Mouse (Mus musculus) CD4-positive helper T cell, adult 2 months (primary cell): Measurements from ENCODE around the gene Prm3.
"Not testable (repeated sequence)": the region's sequence is repeated elsewhere in the genome, so short reads cannot be mapped to it uniquely, and the experiment has no call there.

Experiments used
- DNase-seq: peaks from one replicate; pipeline ENCODE4 v3.0.0-alpha.2; 2012; ENCODE audit warnings: low read depth, missing footprints, low spot score

The Prm3 gene

DNA sequence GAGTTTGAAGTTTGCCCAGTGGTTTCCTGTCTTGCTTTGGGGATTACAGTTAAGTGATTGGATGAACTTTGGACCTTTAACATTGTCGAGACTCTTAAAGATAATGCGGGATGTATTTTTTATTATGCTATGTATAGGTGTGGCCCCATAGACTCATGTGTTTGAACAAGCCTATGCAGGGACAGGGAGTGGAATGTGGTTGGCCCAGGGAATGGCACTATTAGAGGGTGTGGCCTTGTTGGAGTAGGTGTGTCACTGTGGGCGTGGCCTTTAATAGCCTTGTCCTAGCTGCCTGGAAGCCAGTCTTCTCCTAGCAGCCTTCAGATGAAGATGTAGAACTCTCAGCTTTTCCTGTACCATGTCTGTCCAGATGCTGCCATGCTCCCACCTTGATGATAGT lies 11.7 kb upstream of the Prm3 start:
- not testable (repeated sequence) for DNase-seq

DNA sequence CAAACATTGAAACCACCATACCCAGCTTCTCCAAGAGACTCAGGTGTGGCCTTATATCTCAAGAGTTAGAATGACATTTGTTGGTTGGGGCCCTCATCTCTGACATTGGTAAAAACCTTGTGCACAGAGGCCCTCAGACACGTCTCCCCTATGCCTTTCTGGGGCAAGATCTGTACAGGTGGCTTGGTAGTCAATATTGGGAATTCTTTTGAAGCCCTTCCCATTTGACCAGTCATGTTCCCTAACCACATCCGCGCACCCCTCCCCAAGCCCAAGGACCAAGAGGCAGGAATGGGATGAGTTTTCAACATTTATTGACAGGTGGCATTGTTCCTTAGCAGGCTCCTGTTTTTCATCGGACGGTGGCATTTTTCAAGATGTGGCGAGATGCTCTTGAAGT lies 5.3 kb upstream of the Prm3 start, which contains the start of gene Prm2:
TSS of gene Prm2 (minus strand) at position 101 of the 400 bp plus-strand sequence.
- DNase-seq = no peak

DNA sequence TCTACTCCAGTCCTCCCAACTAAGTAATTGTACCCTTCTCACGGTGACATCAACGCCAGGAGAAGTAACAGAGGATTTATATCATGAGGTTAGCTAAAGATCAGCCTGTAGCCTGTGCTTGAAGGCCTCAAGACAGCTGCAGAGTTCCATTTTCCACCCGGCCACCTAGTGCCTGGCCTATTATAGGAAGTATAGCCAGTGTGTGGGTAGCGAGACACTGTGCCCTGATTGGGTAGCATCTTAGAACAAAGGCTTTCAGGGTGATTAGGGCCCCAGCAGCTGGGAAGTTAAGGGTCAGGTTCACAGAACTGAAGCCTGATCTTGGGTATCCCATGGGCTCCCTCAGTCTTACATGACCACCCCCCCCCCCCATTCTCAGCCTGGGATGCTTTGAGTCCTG lies 1.8 kb downstream of the Prm3 start:
- peak; percentile 55 for DNase-seq

DNA sequence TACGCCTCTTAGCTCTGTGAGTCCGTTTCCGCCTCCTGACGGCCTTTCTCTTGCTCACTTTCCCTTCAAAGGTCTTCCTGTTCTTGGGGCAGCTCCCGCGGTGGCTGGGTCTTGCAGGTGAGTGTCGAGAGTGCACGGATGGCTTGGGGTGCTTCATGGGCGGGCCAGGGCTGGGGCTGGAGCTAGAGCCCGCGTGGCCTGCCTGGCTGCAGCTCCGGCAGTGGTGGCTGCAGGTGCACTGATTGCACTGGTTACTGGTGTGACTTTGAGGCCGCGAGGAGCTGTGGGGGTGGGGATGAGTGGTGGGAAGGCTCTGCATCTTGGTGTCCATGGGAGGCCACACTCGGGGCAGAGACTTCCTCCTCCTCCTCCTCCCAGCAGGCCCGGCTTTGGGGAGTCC lies 2.4 kb downstream of the Prm3 start, which contains the start of gene Tnp2:
TSS of gene Tnp2 (minus strand) at position 390 of the 400 bp plus-strand sequence.
- DNase-seq = peak; percentile 63

DNA sequence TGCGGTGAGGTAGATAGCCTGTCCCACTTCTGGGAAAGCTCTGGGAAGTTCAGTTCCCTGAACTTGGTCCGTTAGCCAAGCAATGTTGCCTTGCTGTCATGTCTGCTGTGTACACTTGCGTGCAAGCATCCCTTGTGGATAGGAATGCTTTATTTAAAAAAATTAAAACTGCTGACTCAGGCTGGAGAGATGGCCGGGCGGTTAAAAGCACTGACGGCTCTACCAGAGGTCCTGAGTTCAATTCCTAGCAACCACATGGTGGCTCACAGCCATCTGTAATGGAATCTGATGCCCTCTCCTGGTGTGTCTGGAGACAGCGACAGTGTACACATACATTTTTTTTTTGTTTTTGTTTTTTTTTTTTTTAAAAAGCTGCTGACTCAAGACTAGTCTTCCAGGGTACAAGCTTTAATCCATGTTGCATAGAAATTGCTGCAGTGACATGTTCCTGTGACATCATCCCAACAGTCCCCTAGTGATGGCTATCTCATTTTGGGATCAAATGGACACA lies 3.1 kb downstream of the Prm3 start:
- DNase-seq = no peak

DNA sequence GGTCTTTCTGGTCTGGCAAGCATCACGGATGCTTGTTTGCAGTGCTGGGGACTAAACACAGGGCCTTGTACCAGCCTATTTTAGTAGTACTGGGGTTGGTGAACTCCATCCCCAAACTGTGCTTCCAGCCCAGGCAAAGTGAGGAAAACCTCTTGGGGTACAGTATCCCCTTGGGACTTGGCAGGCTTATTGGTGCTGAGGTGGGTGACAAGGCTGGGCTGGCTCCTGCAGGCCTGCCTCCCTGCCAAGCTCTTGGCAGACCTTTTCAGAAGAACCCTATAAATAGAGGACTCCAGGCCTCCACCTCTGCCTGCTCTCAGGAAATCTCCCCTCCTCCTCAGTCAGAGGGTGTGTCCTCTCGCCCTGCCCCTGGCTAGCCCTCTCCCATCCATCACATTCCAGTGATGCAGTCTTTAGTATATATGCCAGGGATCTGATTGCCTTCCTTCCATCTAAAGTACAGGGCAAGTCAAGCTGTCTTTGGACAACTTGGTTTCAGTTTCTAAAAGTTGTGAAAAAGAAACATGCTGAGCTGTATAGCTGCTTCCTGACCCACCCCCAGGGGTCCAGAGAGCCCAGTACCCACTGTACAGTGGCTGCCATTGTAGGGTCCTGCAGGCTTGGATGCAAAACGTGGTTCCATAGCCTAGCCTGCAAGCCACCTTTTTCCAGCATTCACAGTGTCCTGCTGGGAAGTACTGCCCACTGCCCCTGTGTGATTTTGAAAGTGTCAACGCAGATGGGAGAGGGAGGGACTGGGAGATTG lies 3.7 kb downstream of the Prm3 start:
- peak; percentile 45 for DNase-seq

DNA sequence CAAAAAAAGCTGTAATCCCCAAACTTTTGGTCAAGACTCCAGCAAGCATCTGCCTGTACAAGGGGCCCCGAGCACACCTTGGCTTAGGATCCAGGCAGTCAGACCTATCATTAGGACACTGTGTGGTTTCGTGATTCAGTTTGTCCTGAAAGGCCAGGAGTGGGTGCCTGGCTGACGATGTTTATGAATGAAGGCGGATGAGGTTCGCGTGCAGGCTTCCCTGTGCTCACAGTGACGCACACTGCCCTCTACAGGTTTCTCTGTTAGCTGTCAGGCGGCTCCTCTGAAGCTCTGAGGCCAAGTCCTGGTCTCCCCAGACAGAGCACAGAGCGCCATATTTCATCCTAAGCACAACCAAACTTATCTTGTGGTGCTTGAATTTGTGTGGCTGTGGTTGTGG lies 4.4 kb downstream of the Prm3 start:
- peak; percentile 92 for DNase-seq

DNA sequence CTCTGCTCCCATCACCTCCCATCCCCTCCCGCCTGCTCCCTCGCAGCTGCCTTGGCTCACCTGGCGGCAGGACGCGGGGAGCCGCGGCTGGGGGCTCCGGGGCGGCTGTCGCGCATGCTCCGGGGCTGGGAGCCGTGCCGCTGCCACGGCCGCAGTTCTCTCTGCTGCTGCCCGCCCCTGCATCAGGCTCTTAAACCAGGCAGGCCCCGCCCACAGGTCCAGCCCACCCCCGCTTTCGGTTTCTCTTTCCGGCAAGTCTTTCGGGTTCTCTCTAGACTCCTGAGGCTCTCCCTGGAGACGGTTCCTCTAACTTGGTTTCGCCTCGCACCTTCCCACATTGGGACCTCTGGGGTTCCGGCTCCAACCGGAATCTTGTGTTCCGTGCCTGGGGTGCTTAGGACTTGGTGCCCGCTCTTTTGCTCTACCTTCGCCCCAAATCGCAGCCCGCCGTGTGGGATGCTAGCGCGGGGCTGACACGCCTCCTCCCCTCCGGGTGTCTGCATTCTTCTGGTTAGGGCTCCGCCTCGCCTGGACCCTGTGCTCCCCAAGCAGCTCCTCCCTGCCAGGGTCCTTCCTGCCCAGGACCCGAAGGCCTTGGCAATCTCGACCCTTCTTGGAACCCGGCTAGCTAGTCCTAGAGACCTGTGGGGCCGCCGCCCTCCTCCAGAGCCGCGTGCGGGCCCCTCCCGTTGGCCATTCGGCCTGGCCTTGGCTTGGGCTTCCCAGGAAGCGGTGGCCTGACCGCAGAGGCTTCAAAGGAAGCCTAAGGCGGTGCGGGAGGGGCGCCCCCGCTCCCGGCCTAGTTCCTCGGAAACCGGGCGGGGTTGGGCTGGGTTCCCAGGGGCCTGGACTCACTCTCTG lies 5.1 kb downstream of the Prm3 start, which contains the start of gene Socs1:
TSS of gene Socs1 (minus strand) at position 166 of the 861 bp plus-strand sequence.
- peak; percentile 99 for DNase-seq

DNA sequence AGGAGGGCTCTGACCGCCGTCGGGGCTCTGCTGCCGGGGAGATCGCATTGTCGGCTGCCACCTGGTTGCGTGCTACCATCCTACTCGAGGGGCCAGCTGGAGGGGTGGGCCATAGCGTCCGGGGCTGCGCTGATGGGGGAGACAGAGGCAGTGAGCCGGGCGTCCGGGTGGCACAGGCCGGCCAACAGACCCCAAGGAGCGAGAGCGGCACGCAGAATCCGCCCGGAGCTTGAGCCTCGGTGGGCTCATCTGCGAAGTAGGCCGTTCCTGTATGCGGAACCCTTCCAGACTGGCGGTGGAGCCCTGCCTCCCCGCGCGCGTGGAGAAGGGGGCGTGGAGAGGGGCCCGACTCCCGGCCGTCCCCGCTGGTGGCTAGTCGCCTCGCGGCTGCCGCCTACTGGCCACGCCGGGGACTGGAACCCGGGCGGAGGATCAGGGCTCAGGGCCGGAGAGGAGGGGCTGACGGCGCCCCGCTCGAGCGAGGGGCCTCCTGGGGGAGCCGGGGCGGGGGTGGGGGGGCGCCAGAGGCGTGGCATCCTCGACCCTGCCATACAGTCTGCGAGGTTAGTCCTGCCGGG lies 5.8 kb downstream of the Prm3 start:
- peak; percentile 96 for DNase-seq

DNA sequence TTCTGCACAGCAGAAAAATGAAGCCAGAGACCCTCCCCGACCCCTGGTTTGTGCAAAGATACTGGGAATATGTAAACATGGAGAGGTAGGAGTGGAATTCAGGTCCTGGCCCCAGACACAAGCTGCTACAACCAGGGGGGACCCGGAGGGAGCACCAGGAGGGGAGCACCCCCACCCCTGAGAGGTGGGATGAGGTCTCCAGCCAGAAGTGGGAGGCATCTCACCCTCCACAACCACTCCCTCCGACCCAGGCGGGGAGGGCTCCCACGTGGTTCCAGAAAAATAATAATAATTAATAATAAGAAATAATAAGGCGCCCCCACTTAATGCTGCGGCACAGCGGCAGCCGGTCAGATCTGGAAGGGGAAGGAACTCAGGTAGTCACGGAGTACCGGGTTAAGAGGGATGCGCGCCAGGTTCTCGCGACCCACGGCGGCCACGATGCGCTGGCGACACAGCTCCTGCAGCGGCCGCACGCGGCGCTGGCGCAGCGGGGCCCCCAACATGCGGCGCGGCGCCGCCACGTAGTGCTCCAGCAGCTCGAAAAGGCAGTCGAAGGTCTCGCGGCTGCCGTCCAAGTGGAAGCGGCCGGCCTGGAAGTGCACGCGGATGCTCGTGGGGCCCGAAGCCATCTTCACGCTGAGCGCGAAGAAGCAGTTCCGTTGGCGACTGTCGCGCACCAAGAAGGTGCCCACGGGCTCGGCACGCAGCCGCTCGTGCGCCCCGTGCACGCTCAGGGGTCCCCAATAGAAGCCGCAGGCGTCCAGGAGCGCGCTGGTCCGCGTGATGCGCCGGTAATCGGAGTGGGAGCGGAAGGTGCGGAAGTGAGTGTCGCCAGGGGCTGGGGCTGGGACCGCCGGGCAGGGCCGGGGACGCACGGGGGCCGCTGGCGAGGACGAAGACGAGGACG lies 6.6 kb downstream of the Prm3 start:
- peak; percentile 77 for DNase-seq

DNA sequence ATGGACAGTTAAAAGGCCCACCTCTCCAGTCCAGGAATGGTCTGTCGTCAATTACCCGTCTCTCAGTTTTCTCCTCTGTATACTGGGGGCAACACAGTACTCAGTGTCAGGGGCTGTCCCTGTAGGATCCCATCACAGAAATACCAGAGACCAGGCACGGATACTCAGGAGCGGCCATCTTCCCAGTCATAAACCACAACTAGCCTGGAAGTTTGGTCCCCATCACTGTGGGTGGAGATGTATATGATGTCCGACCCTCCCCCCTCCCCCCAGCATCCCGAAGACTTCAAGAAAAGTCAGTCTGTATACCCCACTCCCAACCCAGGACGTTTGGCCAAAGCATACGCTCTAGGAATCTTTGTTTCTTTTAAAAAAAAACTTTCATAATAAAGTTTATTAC lies 7.3 kb downstream of the Prm3 start:
- DNase-seq = no peak

DNA sequence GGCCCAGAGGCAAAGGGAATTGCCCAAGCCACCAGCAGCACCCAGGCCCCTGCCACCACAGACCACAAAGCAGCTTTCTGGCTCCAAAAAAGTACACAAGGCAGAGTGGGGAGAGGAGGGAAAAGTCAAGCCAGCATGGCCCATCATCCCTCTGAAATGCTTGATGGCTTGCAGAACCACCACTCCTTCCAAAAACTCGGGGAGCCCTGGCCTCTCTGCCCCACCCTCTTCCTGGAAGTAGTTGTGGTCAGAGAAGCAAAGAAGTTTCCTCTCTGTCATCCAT lies 7.6 kb downstream of the Prm3 start:
- peak; percentile 68 for DNase-seq

DNA sequence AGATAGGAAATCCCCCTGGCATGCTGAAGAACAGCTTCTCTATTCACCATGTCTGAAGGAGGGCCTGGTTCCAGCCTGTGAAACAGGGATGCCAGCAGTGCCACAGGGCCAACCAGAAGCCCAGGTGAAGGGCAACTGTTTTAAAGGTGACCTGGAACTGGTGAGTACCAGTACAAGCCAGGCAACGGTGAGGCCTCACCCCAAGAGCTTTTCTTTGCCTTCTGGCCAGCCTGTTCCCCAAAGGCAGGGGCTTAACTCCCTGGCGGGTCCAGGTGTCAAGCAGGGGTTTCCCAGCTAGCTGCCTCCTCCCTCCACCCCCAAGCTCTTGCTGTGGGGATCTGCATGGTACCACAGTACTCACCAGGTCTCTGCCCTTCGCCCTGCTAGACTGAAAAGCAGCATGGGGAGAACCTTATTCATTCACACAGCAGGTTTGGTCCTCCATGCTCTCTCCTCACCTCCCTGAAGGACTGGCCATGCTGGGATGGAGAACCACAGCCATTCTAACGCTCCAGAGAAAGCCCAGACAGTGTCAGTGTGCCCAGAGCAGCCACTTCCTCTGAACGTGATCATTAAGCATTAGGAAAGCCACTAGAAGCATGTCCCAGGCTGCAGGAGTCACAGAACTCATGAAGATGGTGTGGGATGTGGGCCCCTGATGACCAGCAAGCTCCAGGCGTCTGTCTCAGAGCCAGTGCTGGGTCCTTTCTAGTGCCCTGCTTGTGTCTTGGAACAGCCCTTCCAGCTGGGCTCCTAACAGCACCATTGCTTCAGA lies 8.2 kb downstream of the Prm3 start:
- peak; percentile 44 for DNase-seq

DNA sequence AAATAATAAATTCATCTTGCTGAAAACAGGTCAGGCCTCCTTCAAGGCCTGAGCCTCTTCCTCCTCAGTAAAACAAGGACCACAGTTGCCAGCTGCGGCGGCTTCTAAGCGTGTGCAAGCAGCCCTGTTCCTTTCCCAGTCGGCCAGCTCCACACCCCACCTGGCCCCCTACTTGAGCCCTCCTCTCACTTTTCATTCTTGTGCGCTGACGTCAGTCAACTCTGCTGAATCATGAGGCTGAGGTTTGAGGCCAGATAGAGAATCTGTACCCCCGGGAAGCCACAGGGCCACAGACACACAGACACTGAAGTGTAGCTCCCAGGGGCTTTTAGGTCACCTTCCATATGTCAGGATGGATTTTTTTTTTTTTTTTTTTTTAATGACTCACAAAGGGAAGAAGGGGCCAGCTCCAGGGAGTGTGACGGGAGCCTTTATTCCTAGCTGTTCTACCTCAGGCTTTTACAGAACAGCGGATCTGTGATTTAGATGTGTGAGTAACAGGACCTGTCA lies 8.8 kb downstream of the Prm3 start:
- DNase-seq = peak; percentile 81

DNA sequence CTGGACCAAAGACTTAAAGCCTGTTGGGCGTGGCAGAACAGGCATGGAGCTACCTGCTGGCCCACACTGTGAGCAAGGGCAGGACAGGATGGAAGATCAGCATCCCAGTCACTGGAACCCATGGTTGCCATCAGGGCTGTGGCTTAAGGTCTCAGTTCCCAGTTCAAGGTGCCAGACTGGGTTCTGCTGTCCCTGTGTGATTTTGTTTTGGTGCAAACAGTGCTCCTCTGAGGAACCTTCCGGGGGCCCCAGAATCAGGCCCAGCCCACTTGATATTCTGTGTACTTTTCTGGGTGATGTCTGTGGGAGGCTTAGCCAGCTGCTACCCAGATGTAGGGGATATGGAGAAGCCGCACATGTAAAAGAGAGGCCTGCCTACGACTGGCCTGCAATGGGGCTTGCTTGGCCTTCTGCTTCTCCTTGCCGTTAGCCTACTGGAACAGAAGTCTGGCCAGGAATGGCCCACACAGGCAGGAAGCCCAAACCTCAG lies 10.0 kb downstream of the Prm3 start:
- peak; percentile 32 for DNase-seq

DNA sequence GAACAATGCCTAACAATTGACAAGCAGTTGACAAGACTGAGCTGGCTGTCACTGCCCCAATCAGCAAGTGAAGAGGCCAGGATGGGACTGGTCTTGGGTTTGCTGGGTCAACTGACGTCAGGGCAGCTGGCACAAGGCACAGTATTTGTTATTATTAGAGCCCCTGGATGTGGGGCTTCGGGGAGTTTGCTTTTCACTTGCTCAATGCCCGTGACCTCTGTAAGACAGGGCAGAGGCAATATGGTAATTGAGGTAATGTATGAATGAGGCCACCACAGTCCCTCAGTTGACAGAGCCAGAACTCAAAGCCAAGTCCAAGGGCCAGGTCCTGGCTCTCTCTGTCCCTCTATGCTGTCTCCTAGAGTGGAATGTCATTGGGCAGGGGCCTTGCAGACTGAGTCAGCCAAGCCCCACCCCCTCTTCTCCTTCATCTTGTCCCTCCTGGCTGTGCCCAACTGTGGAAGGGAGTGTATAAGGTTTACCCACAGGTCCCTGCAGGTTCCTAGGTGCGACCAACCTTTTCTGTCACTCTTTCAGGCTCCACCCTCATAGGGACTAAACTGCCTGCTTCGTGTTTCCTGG lies 13.0 kb downstream of the Prm3 start:
- DNase-seq = no peak

DNA sequence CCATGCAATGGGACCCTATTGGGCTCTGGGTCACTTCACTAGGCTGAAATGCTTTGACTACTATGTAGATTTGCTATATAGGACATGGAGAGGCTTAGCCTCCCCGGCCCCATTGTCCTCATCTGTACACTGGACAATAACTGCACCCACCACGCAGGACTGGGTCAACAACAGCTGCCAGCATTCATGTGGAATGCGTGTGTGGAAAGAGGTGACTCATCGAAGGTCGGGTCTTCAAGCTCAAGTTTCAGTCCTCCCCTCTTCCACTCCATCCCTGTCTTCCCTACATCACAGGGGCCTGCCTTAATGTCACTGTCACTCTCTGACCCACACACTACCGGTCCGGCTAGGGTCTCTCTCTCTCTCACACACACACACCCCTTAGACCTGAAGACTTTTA lies 14.4 kb downstream of the Prm3 start:
- DNase-seq = no peak

DNA sequence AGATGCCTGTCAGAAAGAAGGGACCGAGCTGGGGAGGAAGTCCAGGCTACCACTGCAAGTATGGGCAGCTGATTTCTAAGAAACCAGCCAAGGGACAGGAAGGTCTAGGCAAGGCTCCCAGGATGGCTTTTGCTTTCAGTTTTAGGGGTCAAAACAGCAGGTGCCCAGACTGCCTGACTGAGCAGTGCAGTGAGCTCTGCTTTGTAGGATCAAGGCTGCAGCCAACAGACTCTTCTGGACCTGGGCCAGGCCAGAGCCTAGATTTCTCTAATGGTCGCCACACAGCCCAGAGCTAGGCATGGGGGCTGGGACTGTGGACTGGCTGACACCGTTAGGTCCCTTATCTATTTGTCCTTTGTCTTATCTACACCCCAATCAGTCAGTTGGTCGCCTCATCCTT lies 16.0 kb downstream of the Prm3 start:
- peak; percentile 56 for DNase-seq

DNA sequence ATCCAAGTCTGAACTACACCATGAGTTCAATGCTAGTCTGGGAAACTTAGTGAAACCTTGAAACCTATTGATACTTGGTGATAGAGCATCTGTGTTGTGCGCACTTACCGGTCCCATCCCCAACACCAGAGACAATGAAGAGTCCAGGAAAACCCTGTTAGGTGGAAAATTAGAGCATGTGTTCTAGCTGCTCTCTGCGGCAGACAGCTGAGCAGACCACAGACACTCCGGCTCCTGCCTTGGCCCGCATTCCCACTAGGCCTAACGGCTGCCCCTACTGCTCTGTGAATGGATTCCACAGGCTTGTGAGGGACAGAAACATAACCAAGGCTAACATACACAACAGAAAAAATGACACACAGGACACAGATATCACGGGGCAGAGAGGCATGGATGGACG lies 17.2 kb downstream of the Prm3 start:
- DNase-seq = peak; percentile 18
